Mouse (Mus musculus): ENCODE data around the gene Gm2663. TPM values are rescaled to one million over a fixed set of nuclear protein-coding genes. Genes with fewer than 3 reads are reported as not detected.
"Not testable (repeated sequence)": the region's sequence is repeated elsewhere in the genome, so short reads cannot be mapped to it uniquely, and the experiment has no call there.

Gene Gm2663
- polyA plus RNA-seq, 1 experiment: not detected

DNA sequence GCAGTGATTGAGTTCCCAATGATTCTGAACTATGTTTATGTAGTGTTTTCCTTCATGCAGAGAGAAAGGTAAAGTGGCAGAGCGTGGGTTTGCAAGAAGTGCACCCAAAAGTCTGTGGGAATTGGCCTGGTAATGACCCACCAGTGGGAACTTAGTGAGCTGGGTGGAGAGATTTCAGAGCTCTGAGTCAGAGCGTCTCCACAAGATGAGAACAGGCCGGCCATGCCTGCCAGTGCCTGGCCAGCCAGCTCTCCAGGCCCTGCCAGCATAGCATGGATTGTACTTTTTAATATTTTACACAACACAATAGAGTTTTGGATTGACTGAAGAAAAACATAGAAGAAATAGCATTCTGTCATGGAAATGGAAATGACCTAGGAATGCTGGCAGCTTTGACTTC is 31.5 kb upstream of the Gm2663 start:
- Histone ChIP-seq H3K4me1 (ENCODE audit: control insufficient read depth, insufficient read depth, low read length) (peaks cover 8% of the 10 kb centered on the region), H3K27ac (ENCODE audit: insufficient read depth, low read length) (0 out of 2 replicates have a peak overlapping the region, but pooled peaks have one; percentile 32), H3K4me3 (ENCODE audit: insufficient read depth, low read length) (no peak overlapping the region)
- TF ChIP-seq POLR2A (IDR thresholded peaks at IDR 0.05; ENCODE audit: low read depth, low read length) (no peak), CTCF (IDR thresholded peaks at IDR 0.05; ENCODE audit: borderline replicate concordance, insufficient read depth, low read length) (no peak)

DNA sequence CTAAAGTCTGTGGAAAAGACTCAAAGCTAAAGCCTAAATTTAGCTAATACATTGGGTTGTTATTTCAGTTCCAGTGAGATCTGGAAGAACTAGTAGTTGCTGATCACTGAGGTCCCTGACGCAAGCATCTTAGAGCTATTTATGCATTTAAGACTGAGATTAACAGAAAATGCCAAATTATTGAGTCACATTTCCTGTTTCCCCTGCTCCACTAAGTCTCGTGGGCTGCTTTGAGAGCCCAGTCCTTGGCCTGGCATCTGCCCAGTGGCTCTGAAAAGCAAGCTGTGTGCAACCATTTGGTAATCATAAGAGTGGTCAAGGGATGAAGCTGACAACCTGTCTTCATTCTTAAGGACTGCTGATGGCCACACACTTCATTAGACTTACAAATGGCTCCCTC is 27.8 kb upstream of the Gm2663 start:
- peak overlapping the region; percentile 94 for H3K27ac ChIP-seq (ENCODE audit: insufficient read depth, low read length)
- H3K4me1 ChIP-seq (ENCODE audit: control insufficient read depth, insufficient read depth, low read length): peaks cover 8% of the 10 kb centered on the region

DNA sequence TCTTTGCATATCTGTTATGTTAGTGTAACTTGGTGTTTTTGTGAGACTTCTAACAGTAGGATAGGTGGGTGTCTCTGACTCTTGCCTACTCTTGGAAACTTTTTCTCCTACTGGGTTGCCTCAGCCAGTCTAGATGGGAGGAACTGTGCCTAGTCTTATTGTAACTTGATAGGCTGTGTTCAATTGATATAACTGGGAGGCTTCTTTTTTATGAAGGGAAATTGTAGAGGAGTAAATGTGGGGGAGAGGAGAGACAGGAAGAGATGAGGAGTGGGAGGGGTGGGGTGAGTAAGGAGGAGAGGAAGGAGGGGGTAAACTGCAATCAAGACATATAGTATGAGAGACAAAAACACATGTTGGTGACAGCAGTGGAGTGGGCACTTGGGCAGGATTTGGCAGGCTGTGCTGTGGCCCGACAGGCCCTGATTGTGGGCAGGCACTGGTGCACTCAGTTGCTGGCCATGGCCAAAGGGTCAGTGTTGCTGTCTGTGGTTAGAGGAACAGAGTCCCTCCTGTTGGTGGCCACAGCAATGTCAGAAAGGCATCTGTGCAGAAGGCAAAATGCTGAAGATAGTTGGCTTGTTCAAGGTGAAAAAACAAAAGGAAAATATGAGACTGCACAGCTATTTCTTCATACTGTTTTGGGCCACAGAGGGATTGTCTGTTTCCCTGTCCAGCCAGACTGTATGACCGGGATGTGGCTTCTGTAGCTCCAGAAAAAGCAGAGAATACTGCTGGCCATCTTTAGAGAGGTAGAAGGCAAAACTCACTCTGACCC is 26.8 kb upstream of the Gm2663 start:
- TF ChIP-seq POLR2A (IDR thresholded peaks at IDR 0.05; ENCODE audit: low read depth, low read length): no peak
- TF ChIP-seq CTCF (IDR thresholded peaks at IDR 0.05; ENCODE audit: borderline replicate concordance, insufficient read depth, low read length): no peak
- peak overlapping the region; percentile 94 for H3K27ac ChIP-seq (ENCODE audit: insufficient read depth, low read length)
- peaks cover 8% of the 10 kb centered on the region for H3K4me1 ChIP-seq (ENCODE audit: control insufficient read depth, insufficient read depth, low read length)
- no peak overlapping the region for H3K4me3 ChIP-seq (ENCODE audit: insufficient read depth, low read length)

More for the DNA sequence above, 27.8 kb upstream of the Gm2663 start:
- TF ChIP-seq CTCF (IDR thresholded peaks at IDR 0.05; ENCODE audit: borderline replicate concordance, insufficient read depth, low read length) (no peak), POLR2A (IDR thresholded peaks at IDR 0.05; ENCODE audit: low read depth, low read length) (no peak)
- H3K4me3 ChIP-seq (ENCODE audit: insufficient read depth, low read length): no peak overlapping the region

DNA sequence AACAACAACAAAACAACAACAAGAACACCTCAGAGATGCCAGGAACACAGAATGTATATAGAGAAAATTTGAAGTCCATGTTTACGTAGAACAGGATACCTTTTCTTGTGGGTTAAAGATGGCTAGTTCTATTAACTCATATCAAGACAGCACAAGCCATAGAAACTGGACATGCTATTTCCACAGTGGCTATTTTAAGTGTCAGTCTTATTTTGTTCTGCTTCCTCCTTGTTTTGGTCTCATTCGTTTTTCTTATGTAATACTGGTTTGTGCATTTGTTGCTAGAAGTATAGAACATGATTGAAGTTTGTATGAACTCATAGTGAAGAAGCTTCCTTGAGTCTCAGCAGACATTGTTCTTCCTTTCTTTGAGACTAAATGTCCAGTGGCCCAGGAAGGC is 19.9 kb upstream of the Gm2663 start:
- Histone ChIP-seq H3K4me1 (ENCODE audit: control insufficient read depth, insufficient read depth, low read length) (no peaks in the 10 kb centered on the region), H3K27ac (ENCODE audit: insufficient read depth, low read length) (no peak overlapping the region), H3K4me3 (ENCODE audit: insufficient read depth, low read length) (no peak overlapping the region)
- TF ChIP-seq CTCF (IDR thresholded peaks at IDR 0.05; ENCODE audit: borderline replicate concordance, insufficient read depth, low read length) (no peak), POLR2A (IDR thresholded peaks at IDR 0.05; ENCODE audit: low read depth, low read length) (no peak)

DNA sequence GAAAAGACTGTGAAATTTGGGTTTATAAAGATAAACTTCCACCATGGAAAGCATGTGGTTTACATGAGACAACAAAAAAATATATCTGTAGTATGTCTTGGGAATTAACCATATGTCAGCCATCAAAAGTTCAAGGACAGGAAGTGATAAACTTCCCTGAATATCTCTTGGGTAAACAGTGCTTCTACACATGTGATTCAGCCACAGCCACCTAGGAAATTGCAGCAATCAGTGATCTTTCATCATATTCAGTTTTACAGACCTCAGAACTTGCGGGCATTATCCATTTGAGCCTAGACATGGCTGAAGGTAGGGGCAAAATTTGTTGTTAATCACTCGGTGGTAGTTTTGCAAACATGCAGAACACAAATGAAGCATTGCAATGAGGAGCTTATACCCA is 19.4 kb upstream of the Gm2663 start:
- H3K27ac ChIP-seq (ENCODE audit: insufficient read depth, low read length): no peak overlapping the region
- no peak for TF ChIP-seq CTCF (IDR thresholded peaks at IDR 0.05; ENCODE audit: borderline replicate concordance, insufficient read depth, low read length)
- no peak for TF ChIP-seq POLR2A (IDR thresholded peaks at IDR 0.05; ENCODE audit: low read depth, low read length)
- H3K4me3 ChIP-seq (ENCODE audit: insufficient read depth, low read length): no peak overlapping the region

DNA sequence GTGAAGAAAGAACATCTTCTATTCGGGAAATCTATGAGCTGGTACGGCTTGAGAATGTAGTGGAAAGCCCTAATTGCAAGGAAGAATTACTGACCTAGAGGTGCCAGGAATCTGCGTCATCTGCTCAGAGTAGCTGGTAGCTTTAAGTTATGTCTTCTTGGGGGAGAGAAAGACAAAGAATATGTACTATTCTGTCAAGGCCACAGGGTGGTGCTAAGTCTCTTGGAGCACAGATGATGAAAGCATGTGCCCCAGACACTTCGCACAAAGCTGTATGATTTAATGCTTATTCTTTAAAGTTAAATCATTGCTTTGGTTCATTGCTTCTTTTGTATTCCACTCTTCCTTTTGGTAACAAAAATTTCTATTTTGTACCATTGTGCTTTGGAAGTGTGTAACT is 15.8 kb upstream of the Gm2663 start:
- H3K27ac ChIP-seq (ENCODE audit: insufficient read depth, low read length): no peak overlapping the region
- TF ChIP-seq CTCF (IDR thresholded peaks at IDR 0.05; ENCODE audit: borderline replicate concordance, insufficient read depth, low read length) (no peak), POLR2A (IDR thresholded peaks at IDR 0.05; ENCODE audit: low read depth, low read length) (no peak)
- H3K4me1 ChIP-seq (ENCODE audit: control insufficient read depth, insufficient read depth, low read length): no peaks in the 10 kb centered on the region
- H3K4me3 ChIP-seq (ENCODE audit: insufficient read depth, low read length): no peak overlapping the region

More for the DNA sequence above, 19.4 kb upstream of the Gm2663 start:
- H3K4me1 ChIP-seq (ENCODE audit: control insufficient read depth, insufficient read depth, low read length): no peaks in the 10 kb centered on the region

DNA sequence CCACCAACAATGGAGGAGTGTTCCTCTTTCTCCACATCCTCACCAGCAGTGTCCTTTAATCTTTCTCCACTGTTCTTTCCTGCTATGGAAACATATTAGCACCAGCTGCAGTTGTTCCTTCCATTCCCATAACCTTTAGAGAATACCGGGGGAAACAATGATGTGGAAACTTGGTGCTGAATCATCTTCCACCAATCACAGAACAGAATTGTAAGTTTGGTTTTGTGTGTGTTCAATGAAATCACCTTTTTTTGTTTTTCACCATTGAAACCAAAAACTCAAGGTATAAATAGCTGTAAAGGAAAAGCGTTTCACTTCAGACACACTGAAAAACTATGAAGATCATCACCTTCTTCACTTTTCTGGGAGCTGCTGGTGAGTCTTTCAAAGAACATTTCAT is 34.8 kb downstream of the Gm2663 start, which contains the start of gene 1810009J06Rik:
Gene 1810009J06Rik, plus strand, starts transcription at position 301 of the 400 bp plus-strand sequence.
- not testable (repeated sequence) for H3K4me3 ChIP-seq (ENCODE audit: insufficient read depth, low read length); H3K27ac ChIP-seq (ENCODE audit: insufficient read depth, low read length); H3K4me1 ChIP-seq (ENCODE audit: control insufficient read depth, insufficient read depth, low read length)

DNA sequence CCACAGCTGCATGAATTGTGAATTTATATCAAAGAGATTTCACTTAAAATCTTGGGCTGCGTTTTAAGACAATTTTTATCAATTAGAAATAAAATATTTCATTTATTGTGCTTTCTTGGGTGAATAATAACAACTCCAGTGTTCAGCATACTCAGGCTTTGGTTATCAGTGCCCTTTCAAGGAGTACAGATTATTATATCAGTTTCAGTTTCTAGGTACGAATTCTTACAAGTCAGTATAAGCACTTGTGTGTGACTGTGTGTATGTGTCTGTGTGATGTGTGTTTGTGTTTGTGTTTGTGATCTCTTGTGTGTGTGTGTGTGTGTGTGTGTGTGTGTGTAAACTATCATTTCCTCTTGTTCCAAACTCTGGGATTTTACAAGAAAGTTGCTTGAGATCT is 45.6 kb downstream of the Gm2663 start:
- no peak overlapping the region for H3K27ac ChIP-seq (ENCODE audit: insufficient read depth, low read length)
- no peaks in the 10 kb centered on the region for H3K4me1 ChIP-seq (ENCODE audit: control insufficient read depth, insufficient read depth, low read length)
- H3K4me3 ChIP-seq (ENCODE audit: insufficient read depth, low read length): no peak overlapping the region
- no peak for TF ChIP-seq CTCF (IDR thresholded peaks at IDR 0.05; ENCODE audit: borderline replicate concordance, insufficient read depth, low read length)
- TF ChIP-seq POLR2A (IDR thresholded peaks at IDR 0.05; ENCODE audit: low read depth, low read length): no peak

DNA sequence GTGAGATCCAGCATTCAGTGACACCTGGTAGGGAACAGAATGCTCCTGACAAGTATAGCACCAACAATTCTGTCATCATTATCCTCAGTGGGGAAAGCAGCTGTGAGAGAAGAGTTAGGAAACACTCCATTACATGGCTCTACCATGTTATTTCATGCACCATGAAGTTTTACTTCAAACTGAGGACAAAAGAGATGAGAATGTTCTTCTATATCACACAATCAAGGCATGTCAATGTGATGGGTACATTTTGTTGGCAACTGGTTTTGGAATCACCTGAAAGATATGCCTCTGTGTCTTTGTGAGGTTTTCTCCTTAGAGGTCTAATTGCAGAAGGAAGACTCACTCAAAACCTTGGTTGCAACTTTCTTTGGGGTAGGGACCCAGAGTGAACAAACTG is 47.5 kb downstream of the Gm2663 start, which contains the start of gene Gm4744:
Gene Gm4744, minus strand, starts transcription at position 101 of the 400 bp plus-strand sequence.
- Histone ChIP-seq H3K4me3 (ENCODE audit: insufficient read depth, low read length) (no peak within 1 kb of the TSS), H3K27ac (ENCODE audit: insufficient read depth, low read length) (no peak within 1 kb of the TSS), H3K4me1 (ENCODE audit: control insufficient read depth, insufficient read depth, low read length) (no peaks in the 10 kb centered on the region)
- TF ChIP-seq POLR2A (IDR thresholded peaks at IDR 0.05; ENCODE audit: low read depth, low read length) (no peak), CTCF (IDR thresholded peaks at IDR 0.05; ENCODE audit: borderline replicate concordance, insufficient read depth, low read length) (no peak)

Other genes with a start within 250 kb of the Gm2663 start
- gene Moxd2, start 112.0 kb downstream of the Gm2663 start, polyA plus RNA-seq (2011; ENCODE audit: insufficient read length, low read depth, missing spikeins): not detected in 2 replicates
- gene Prss58, start 99.1 kb downstream of the Gm2663 start, polyA plus RNA-seq (2011; ENCODE audit: insufficient read length, low read depth, missing spikeins): not detected in 2 replicates
- not detected in 2 replicates for gene 1700074P13Rik, start 58.9 kb downstream of the Gm2663 start, polyA plus RNA-seq (2011; ENCODE audit: insufficient read length, low read depth, missing spikeins)
- not detected in 2 replicates for gene Gm4744, start 47.6 kb downstream of the Gm2663 start, polyA plus RNA-seq (2011; ENCODE audit: insufficient read length, low read depth, missing spikeins)
- gene 1810009J06Rik, start 34.7 kb downstream of the Gm2663 start, polyA plus RNA-seq (2011; ENCODE audit: insufficient read length, low read depth, missing spikeins): not detected in 2 replicates
- not detected in 2 replicates for gene 2210010C04Rik, start 36.0 kb upstream of the Gm2663 start, polyA plus RNA-seq (2011; ENCODE audit: insufficient read length, low read depth, missing spikeins)

Data from embryonic fibroblast, embryonic 13.5 days (primary cell).